Mouse (Mus musculus) kidney, postnatal 36 days (tissue): Measurements from ENCODE around the gene Fyn.

Experiments used
- DNase-seq, 2 experiments: peaks; one replicate each; pipeline ENCODE4 v3.0.0; 2021 to 2022; ENCODE audit warnings: mixed read lengths in 2 of 2

Fyn gene

DNA sequence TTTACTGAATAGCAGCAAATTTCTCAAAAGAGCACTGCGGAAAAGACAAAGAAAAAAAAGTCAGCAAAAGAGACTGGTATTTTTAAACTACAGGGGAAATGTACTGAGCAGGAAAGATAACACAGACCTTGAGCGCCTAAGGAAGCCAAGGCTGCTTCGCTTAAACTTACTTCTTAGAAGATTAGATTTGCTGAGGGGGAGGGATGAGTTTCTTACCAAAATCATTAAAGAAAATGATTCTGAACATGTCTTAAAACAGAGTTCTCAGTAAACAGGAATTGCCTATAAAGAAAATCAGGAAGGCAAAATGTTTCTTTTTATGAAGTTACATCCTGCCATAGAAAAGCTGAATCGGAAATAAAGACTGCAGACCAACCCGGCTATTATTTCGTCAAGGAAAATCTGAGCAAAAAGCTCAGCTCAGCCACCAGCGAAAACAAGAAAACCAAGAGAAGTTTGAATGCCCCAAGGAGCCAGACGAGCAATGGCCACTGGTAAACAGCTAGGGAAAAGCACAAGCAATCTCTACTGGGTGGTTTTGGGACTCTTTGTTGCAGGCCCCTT, at the start of gene Fyn:
TSS of gene Fyn (plus strand) at position 284 of the 564 bp plus-strand sequence.
- no peak for DNase-seq

DNA sequence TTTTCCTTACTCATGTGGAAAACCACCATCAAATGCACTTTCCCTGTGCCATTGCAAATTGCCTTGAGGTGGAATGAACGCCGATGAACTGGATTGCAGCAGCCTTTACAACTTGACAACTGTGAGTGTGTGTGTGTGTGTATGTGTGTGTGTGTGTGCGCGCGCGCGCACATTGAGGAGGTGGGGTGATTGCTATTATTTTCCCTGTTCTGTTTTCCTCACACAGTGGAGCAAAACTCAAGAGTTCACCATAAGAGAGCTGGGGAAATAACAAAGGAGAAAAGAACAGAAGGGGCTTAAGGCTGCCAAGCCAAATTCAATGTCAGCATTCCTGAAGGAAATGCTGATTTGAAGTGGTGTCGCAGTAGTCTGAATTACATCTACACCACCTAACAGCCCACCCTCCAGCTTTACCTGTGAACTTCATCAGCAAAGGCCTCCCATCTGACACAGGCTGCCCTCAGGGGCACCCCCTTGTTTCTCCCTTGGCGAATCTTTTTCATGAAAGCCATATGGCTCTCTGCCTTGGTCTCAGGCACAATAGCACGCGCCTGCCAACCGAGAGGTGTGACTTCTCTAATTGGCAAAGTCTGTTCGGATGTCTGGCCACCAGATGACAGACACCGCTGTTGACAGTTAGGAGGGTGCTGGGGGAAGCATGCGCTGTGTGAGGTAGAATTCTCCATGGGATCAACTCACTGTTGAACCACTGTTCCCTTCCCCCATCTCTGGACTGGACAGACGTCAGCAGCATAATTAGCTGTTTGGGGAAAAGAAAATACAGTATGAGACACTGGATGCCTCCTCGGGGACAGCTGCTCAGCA, 47.6 kb upstream of the Fyn start:
- DNase-seq, result no peak

DNA sequence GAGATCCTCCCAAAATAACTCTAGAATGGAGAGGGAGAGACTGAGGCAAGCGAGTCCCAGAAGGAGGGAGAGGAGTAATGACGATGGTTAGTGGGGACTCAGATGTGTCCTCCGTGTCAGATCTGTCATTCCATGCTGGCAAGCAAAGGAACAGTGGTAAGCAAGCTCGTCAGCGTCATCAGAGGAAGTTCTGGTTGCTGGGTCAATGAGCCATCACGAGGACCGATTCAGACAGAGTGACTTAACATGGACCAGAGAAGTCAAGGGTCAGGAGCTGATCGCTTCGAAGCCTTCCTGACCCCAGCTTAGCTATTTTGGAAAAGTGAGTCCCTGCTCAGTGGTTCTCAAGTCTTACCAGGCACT, 47.1 kb upstream of the Fyn start:
- DNase-seq, result no peak

DNA sequence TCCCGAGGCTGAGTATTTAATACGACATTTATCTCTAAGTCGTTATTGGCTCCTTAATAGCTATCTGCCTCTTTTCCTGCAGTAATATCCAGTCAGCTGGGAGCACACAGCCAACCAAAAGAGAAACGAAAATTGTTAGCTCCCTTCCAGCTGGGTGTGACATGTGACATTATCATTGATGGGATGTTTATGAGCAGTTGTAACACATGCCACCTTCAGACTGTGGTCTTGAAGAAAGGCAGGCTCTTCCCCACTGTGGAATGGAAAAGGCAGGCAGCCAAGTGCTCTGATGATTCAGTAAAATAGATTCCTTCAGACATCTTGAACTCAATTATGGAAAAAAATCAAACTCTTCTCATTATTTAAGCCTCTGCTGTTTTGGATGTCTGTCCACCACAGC, 46.5 kb upstream of the Fyn start:
- DNase-seq, result no peak

DNA sequence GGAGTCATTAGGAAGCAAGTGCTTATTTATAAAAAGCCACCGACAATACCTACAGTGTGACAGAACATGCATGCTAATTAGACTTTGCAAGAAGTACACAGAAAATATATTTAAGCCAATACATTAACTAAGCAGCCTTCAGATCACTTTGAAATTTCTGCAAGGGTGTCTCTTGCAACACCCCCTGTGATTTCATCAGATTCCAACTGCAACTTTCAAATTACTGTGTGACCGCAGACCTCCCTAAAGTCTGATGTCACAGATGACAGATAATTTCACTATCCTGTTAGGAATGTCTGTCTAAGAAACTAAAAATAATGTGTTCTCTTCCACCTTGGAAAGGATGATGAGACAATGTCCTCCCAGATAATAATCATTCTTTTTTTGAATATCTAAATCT, 44.4 kb upstream of the Fyn start:
- DNase-seq, result no peak

DNA sequence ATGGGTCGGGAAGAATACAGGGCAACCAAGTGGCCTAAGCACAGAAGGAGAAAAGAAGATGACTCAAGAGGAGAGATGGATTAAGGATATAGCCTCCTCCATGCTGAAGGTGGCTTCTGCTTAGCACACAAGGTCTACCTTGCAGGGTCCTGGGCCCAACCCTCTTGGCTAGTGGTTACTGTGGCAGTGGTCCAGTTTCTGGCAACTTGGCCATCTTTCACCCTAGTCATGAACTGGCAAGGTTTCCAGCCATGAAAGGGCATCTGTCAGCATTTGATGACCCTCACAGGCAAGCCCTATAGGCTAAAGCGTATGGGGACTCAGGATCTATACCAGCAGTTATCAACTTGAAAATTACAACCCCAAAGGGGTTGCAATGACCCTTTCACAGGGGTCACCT, 40.0 kb upstream of the Fyn start:
- DNase-seq, result no peak

DNA sequence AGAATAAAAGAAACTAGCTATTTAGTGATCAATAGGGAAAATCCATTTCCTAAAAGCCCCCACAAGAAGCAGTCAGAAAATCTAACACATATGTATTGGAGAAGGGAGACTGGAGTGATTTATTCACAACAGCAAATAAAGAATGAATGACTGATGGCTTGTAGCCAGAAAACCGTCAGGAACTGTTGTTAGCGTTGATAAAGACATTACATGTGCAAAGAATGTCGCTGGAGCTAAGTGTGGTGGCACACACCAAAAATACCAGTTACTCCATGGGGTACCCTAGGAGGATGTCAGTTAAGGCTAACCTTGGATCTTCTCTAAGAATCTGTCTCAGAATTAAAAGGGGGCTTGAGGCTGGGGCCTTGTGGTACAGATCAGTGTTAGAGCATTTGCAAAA, 34.3 kb upstream of the Fyn start:
- no peak for DNase-seq

DNA sequence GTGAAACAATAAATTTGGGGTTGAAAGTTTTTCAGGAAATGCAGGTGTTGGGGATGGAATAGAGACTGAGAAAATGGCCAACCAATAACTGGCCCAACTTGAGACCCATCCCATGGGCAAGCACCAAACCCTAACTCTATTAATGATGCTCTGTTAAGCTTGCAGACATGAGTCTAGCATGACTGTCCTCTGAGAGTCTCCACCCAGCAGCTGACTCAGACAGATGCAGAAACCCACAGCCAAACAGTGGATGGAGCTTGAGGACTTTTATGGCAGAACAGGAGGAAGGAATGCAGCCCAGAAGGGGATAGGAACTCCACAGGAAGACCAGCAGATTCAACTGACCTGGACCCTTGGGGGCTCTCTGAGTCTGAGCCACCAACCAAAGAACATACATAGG, 32.8 kb upstream of the Fyn start:
- no peak for DNase-seq

DNA sequence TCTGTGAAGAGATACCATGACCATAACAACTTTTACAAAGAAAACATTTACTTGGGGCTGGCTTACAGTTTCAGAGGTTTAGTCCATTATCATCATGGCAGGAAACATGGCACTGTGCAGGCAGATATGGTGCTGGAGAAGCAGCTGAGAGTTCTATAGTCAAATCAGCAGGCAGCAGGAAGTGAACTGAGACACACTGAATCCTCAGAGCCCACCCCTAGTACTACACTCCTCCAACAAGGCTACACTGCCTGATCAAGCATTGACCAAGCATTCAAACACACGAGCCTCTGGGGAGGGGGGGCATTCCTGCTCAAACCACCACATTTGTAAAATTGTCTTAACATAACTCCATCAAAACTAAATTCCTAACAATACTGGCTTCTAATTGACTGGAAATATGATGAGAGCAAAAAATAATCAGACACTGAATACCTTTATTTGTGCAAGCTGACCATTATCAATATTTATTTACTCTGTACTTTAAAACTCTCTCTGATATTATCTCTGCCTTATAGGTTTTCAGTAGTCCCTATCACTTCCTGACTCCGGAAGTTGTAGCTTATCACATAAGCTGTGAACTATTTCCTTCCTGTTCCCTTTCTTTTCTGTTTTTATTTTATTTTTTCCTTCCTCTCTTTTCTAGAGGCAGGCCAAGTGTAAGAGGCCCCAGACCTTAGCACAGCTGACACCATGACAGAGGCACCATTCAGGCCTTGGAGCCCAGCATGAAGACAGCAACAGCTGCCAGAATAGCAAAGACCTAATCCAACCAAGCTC, 29.3 kb upstream of the Fyn start:
- DNase-seq, result no peak

DNA sequence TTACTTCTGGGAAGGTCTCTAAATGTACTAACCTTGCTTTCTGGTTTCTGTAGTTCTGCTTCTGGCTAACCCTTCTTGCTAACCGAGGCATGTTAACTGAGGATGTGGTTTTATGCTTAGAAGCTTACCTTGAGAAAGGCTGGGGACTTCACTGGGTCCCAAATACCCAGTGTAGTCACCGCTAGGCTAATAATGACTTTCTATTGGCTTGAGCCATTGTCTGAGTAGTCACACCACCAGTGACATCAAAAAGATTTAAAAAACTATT, 28.8 kb upstream of the Fyn start:
- no peak for DNase-seq

DNA sequence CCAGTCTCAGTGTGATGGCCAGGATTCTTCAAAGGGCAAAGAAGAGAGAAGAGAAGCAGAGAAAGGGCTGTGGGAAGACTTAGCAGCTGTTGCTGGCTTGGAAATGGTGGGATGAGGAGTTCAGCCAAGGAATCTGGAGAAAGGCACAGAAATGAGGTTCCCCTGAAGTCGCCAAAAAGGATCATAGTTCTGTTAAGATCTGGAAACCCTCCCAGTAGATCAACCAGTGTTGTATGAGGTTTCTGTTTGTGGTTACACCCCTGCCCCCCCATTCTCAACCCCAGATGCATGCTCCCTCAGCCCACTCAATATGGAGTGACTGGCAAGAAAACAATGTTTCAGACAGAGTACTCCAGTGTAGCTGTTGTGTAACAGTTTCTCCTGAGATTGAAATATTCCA, 25.1 kb upstream of the Fyn start:
- DNase-seq, result no peak

DNA sequence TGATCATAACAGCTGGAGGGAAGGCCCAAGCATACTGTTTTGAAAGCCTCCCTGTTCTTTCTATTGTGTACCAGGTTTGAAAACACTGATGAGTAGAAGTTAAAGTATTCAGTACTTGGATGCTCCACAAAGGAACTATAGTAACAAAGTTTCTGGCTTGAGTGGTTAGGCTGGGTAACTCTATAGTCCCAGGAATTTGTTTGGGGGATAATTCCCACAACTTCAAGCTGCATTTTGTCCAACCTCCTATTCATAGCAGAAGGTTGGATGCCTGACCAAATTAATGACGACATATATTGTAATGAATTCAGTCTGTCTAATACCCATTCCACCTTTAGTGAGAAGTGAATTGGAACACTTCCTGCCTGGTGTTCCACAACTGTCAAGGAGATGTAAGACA, 22.7 kb upstream of the Fyn start:
- no peak for DNase-seq

DNA sequence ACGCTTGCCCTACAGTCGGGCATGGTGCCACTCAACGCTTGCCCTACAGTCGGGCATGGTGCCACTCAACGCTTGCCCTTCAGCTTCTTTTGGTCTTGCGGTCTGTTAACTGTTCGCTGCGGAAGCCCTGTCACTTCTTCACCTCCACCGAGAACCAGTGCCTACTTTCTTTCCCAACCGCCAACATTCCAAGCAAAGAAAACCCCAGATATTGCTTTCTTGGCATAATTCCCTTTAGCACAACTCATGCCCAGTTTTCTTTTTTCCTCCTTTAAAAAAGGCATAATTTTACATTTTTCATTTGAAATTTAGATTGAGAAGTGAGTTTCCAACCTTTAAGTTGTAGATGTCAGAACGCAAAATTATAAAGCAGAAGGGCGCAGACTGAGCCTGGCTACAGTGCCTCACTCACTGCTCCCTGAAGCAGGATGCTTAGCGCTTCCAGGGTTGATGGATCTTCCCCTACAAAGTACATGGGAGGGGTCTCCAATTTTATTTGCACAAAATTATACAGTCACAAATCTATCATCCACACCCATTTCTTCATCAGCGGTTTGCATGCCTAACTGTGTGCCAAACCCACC, 18.8 kb upstream of the Fyn start:
- DNase-seq, result no peak

DNA sequence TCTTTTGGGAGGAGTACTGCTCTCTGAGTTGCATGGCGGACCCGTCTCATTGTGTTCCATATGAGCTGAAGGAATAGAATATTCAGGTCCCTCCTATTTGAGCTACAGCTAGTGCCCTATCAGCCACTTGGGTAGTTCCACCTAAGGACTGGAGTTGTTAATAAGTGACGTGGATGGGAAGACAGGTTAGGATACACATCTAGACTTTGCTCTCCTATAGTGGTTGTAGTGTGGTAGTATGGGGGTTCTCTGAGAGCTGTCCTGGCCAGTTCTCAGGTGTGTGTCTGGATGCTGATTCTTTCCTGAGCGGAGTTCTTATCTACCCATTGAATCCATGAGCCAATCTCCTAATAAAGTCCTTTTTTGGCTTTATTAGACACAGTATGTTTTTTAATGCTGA, 4.5 kb upstream of the Fyn start:
- no peak for DNase-seq

DNA sequence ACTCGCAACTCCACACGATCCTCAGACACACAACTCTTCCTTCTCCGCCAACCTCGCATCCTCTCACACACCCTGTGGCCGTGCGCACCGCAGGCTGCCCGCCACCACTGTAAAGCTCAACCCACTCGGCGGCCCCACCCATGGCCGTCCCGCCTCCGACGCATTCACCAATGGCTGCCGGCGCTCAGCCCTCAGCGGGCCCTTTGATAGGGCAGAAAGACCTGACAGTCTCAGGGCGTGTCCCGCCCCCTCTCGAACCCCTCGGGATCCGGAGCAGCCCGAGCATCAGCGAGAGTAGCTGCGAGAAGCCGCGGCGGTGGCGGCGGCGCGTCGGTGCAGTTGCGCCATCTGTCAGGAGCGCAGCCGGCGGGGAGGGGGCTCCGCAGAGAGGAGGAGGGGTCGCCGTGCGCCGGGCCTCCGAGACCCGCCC, 862 bp downstream of the Fyn start:
- peak; percentile 92 for DNase-seq

DNA sequence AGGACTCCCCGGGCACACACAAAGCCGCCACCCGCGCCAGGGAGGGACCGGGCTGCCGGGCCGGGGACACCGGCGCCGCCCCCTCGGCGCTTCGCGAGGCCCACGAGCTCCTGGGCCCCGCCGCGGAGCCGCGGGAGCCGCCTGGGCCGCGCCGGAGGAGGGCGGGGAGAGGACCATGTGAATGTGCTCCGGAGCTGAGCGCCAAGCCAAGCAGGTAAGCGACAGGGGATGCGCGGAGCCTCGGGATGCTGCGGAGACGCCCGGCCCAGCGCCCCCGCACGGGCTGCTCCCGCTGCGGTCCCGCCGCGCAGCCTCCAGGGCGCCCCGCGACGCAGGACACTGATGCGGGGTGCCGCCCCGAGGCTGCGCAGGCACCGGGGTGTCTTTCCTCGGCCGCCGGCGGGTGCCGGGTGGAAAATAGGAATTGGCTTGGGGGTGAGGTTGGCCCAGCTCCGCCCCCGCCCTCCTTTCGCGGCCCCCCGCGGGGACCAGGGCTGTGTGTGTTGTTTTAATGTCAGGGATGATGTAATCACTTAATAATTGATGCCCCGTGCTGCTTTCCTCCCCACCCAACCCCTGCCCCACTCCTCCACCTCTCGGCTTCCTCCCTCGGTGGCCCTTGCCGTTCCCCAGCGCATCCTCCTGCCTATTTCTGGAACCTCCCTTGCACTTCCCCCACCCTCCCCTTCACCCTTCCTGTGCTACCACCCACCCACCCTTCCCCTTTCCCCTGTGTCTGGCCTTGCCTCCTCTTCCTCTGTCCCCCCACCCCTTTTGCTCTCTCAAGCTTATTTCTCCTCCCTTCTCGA, 1.5 kb downstream of the Fyn start:
- DNase-seq, result peak; percentile 32 to 43

DNA sequence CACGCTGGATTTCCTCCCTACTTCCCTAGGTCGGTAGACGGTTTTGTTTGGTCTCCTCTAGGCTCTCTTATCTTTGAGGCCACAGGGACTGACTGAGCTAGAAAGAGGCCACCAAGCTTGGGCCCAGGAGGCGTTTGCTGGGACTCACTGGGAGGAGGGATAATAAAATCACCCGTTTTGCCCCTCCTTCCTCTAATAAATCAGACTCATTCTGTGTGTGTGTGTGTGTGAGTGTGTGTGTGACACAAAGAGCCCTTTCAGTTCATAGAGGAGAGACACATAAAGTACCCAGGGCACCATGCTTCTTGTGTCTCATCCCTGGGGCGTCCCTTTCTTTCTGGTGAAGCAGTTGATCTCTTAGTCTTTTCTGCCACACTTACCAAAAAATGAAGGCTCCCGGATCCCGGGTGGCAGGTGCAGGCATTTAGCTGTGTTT, 2.1 kb downstream of the Fyn start:
- peak in 1 of 2 experiments; percentile 22 for DNase-seq

DNA sequence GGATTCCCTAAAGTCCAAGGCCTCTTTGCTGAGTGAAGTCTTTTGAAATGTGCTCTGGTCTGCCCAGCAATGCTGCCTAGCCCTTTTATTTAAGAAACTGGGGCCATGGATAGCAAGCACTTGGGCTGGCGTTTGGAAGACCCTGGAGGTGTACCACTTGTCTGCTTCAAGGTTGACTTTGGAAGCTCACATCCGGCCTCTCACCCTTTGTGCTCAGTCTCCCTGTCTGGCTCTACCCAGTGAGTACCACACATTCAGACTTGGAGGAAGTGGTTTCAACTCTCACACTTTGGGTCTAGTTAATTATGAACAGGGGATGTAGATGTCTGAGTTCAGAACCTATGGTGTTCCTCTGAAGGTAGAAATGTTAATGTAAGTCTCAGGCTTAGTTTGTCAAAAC, 2.8 kb downstream of the Fyn start:
- DNase-seq, result no peak

DNA sequence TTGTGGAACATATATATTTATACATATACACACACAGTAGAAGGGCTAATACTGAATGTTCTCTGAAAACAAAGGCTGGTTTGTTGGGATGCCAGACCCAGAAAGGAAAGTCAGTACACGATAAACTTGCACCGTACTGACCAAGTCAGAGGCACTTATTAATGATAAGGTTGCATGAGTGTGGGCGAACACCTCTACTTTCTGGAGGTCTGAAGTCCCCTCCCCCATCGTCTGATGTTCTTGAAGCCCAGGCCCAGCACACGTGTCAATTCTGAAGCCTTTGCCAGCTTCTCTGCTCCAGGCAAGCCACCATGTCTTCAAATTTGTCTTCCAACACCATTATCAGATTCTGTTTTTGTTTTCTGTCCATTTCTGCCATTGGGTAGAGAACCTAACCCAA, 3.3 kb downstream of the Fyn start:
- no peak for DNase-seq

DNA sequence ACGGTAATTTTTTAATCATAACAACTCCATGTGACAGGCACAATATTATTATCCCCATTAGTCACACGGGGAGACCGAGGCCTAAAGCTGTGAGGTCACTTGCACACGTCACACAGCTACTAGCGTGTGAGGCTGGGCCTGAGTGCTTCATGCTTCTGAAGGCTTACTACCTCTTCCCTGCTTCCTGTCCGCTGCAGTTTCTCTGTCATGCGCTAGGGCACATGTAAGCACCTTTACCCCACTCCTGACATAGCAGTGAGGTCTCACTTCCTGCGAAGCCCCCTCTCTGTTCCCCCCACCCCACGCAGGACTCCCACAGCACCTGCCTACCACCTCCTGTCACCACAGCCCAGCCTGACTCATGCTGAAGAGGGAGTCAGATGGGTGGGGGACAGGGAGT, 8.0 kb downstream of the Fyn start:
- no peak for DNase-seq

DNA sequence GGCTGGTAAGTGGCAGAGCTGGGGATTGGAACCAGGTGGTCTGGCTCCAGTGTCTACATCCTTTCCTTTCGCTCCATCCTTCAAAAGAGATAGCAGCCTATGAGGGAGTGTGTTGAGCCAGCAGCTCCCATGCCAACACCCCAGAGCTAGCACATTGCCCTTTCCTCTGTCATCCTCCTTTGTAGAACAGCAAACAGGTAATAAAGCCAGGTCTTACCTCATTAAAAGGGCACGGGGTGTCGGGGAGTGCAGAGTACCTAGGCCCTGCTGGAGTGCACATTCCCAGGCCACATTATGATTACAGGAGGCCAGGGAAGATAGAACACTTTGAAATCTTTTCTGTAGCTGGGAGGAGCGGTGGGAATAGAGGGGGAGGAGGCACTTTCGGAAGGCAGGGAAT, 8.6 kb downstream of the Fyn start:
- DNase-seq, result no peak

DNA sequence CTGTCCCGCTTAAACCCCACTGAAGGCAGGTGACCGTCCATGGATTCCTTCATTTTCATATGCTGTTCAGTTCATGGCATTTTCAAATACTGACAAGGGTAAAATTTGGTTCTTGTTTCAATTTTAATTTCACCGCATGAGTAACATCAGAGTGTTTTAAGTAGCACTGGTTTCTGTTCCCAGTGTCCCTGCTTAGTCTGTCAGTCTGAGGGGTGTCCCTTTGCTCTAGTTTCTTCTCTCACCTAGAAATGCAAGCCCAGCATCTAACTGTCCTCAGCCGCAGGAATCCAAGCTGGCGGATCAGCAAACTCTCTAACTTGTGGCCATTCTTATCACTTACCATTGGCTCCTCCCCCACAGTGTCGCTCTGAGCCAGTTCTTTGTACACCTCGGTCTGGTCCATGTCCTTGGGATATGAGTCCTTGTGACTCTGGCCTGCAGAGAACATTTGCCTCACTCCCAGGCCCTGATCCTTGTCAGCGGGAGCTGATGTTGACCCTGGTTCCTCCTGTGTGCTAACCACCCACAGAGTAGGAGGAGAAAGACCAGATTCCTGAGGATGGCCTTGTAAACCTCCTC, 9.5 kb downstream of the Fyn start:
- no peak for DNase-seq

DNA sequence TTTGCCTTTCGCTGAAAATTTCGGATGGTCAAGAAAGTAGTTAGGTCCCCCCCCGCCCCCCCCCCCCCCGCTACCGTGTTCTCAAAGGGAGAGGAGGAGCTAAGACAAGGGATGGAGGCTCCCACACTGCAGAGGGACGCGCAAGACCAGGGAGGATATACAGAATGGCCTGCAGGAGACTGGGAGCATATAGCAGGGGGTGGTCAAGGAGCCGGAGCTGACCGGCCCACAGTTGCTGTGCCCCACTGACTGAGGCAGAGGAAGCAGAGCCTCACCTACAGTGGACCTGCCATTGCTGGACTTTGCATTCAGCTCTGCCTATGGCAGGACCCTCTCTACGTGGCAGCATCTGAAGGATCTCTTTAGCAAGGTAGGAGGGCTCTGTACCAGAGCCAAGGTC, 10.6 kb downstream of the Fyn start:
- DNase-seq, result no peak
